Mouse (Mus musculus) E14TG2a.4 (cell line): ENCODE data around the gene Sytl3.
"Not testable (repeated sequence)": the region's sequence is repeated elsewhere in the genome, so short reads cannot be mapped to it uniquely, and the experiment has no call there.

Experiments used
- H3K27me3 ChIP-seq: 2 replicates; pipeline ENCODE4 v1.6.1; 2014; ENCODE audit warnings: low read length, control low read depth; ENCODE audit not compliant: insufficient read depth
- H3K36me3 ChIP-seq: 2 replicates; pipeline ENCODE4 v1.6.1; 2014; ENCODE audit warnings: low read length, control low read depth; ENCODE audit not compliant: insufficient read depth
- H3K4me1 ChIP-seq: replicated peaks from 2 replicates; pipeline ENCODE4 v1.6.1; 2014; ENCODE audit warnings: low read depth, low read length, control low read depth
- H3K4me3 ChIP-seq: replicated peaks from 2 replicates; pipeline ENCODE4 v1.5.1; 2014; ENCODE audit warnings: mild to moderate bottlenecking, low read length
- H3K9me3 ChIP-seq: 2 replicates; pipeline ENCODE4 v1.6.1; 2014; ENCODE audit warnings: low read length, control low read depth
- CTCF ChIP-seq: conservative IDR thresholded peaks from 2 replicates; pipeline ENCODE4 v1.5.1; 2014; ENCODE audit warnings: low read length

The Sytl3 gene

GRCm38 (mm10) chr17:6686299-6686971 is 27.5 kb downstream of the Sytl3 start:
- not testable (repeated sequence) for H3K9me3 ChIP-seq, H3K27me3 ChIP-seq, H3K4me3 ChIP-seq, H3K36me3 ChIP-seq, H3K4me1 ChIP-seq

GRCm38 (mm10) chr17:6689344-6689743 is 30.5 kb downstream of the Sytl3 start:
- not testable (repeated sequence) for H3K4me3 ChIP-seq, H3K4me1 ChIP-seq, H3K36me3 ChIP-seq, H3K27me3 ChIP-seq, H3K9me3 ChIP-seq

DNA sequence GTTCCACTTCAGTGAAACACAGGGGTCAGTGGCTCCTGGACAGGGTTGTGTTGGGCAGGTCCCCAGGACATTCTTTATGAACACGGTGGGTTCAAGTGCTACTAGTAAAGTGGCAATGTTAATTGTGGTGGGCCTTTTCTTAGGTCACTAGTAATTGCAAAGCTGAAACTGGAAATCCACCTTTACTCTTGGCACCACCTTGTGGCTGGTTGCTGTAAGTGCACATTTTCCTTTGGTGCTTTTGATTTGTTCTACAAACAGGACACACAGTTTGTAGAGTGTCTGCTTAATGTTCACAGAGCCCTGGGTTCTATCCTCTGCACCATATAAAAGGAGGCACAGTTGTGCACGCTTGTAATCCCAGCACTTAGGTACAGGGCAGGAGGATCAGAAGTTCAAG is 32.7 kb downstream of the Sytl3 start:
- not testable (repeated sequence) for H3K9me3 ChIP-seq, H3K4me1 ChIP-seq, H3K36me3 ChIP-seq, H3K4me3 ChIP-seq, H3K27me3 ChIP-seq
- TF ChIP-seq CTCF = peak; percentile 45

- H3K9me3 ChIP-seq, H3K4me1 ChIP-seq, H3K27me3 ChIP-seq, H3K4me3 ChIP-seq, H3K36me3 ChIP-seq: not testable (repeated sequence)
Measured at GRCm38 (mm10) chr17:6695712-6696111, 36.8 kb downstream of the Sytl3 start.

DNA sequence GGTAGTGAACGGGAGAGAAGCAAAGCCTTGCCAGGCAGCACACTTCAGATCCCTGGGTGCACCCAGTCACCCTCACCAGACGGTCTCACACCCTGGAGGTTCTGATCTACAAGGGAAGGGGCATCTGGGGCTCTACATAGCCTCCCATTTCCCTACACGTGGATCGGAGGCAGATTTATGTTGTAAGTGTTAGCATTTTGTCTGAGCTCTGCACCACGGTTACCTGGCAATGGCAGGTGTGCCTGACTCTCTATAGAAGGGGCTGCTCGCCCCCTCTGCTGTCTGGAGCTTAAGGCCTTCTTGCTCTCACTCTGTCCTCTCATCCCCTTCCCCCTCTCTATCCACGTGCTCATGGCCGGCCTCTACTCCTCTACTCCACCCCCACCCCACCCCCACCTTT is 37.6 kb downstream of the Sytl3 start:
- not testable (repeated sequence) for H3K9me3 ChIP-seq, H3K4me3 ChIP-seq, H3K36me3 ChIP-seq, H3K4me1 ChIP-seq, H3K27me3 ChIP-seq

GRCm38 (mm10) chr17:6697224-6697775 is 38.4 kb downstream of the Sytl3 start:
- not testable (repeated sequence) for H3K9me3 ChIP-seq, H3K36me3 ChIP-seq, H3K4me3 ChIP-seq, H3K4me1 ChIP-seq, H3K27me3 ChIP-seq
- 0 out of 2 replicates have a peak, but pooled peaks have one; percentile 7 for TF ChIP-seq CTCF

GRCm38 (mm10) chr17:6699502-6699901 is 40.6 kb downstream of the Sytl3 start:
- not testable (repeated sequence) for H3K27me3 ChIP-seq, H3K4me1 ChIP-seq, H3K36me3 ChIP-seq, H3K9me3 ChIP-seq, H3K4me3 ChIP-seq

DNA sequence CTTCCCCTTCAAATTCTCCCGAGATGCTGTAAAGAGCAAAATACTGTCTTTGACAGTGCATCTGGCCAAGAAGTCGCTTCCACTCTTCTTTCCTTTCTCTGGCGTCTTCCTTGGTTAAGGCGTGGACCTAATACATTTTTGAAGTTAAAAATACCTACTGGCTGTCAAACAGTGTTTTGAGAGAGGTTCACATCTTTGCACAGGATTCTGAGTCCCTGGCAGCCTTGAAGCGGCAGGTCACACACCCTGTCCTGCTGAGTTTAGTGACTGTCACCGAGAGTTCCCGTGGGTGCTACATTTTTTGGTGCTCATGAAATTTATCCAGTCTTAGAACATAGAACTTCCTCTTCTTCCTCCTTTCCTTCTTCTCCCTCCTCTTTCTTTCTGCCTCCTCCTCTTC is 41.2 kb downstream of the Sytl3 start:
- H3K4me3 ChIP-seq, H3K27me3 ChIP-seq, H3K4me1 ChIP-seq, H3K9me3 ChIP-seq, H3K36me3 ChIP-seq: not testable (repeated sequence)

DNA sequence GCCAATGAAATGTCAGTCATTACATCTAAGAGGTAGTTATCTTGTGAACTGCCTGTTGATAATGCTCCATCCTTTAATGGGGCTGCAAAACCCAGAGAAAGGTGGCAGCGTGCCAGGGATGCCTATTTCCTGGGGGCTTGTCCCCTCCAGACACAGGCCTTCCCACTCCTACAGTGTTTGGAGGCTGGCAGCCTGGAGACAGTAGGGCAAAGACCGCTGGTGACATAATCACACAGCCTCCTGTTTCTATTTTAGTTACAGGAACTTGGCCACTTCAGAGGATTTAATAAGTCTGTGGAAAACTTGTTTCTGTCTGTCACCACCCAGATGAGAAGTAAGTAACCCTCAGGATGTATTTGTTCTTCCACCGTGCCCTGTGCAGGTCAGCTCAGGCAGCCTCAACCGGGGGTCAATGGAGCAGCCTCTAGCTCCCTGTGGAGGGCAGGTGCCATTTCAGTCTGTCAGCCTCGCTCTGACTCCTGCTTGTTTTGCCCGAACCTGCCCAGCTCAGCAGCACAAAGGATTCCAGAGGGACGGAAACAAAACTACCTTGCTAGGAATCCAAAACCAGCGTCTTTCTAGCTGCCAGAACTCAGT is 43.8 kb downstream of the Sytl3 start:
- H3K4me1 ChIP-seq, H3K9me3 ChIP-seq, H3K27me3 ChIP-seq, H3K36me3 ChIP-seq, H3K4me3 ChIP-seq: not testable (repeated sequence)

GRCm38 (mm10) chr17:6703381-6704270 is 44.7 kb downstream of the Sytl3 start:
- H3K4me1 ChIP-seq, H3K4me3 ChIP-seq, H3K9me3 ChIP-seq, H3K27me3 ChIP-seq, H3K36me3 ChIP-seq: not testable (repeated sequence)

GRCm38 (mm10) chr17:6706448-6706847 is 47.6 kb downstream of the Sytl3 start:
- H3K4me1 ChIP-seq, H3K27me3 ChIP-seq, H3K36me3 ChIP-seq, H3K9me3 ChIP-seq, H3K4me3 ChIP-seq: not testable (repeated sequence)

- H3K36me3 ChIP-seq, H3K4me3 ChIP-seq, H3K9me3 ChIP-seq, H3K4me1 ChIP-seq, H3K27me3 ChIP-seq: not testable (repeated sequence)
Measured at GRCm38 (mm10) chr17:6707422-6707821, 48.5 kb downstream of the Sytl3 start.

GRCm38 (mm10) chr17:6708194-6708593 is 49.3 kb downstream of the Sytl3 start:
- H3K9me3 ChIP-seq, H3K4me1 ChIP-seq, H3K4me3 ChIP-seq, H3K27me3 ChIP-seq, H3K36me3 ChIP-seq: not testable (repeated sequence)

DNA sequence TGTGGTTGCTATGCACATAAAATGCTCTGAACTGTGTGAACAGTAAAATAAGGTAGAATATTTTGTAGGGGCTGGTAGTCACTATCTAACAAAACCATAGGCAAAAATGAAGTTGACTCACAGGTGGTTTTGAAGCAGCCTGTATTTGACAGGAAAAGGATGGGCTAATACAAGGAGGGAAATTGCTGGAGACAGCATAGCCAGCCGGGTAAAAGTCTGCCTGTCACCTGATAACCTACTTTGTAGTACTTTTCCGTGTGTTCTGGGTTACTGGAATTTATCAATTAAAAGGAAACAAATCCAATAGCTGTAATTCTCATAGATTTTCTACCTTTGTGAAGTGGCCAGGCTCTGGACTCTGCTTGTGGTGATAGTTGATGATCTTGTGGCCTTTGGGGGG is 54.6 kb downstream of the Sytl3 start:
- H3K4me1 ChIP-seq, H3K9me3 ChIP-seq, H3K36me3 ChIP-seq, H3K4me3 ChIP-seq, H3K27me3 ChIP-seq: not testable (repeated sequence)
